Mouse (Mus musculus) limb, embryonic 12.5 days (tissue): Measurements from ENCODE around the gene Galns. TPM values are rescaled to one million over a fixed set of nuclear protein-coding genes. Genes with fewer than 3 reads are reported as not detected.
A peak's percentile ranks its signal among the peaks of the same experiment; 100 is the strongest.
"Not testable (repeated sequence)": the region's sequence is repeated elsewhere in the genome, so short reads cannot be mapped to it uniquely, and the experiment has no call there.

ENCODE experiments used
- ATAC-seq: fragments of 200-750 bp; cut with Nextera tagmentation; 2 replicates; pipeline ENCODE4 v1.8.0; 2017; ENCODE audit warnings: low read depth, moderate TSS enrichment; ENCODE audit not compliant: insufficient number of reproducible peaks, insufficient read depth, low FRiP score, low TSS enrichment
- H3K27ac ChIP-seq: fragments of 300-500 bp; sonication (generic); 2 replicates; pipeline ENCODE4 v1.5.1; 2016; ENCODE audit warnings: mild to moderate bottlenecking, moderate library complexity
- H3K27me3 ChIP-seq: fragments of 300-500 bp; sonication (generic); 2 replicates; pipeline ENCODE4 v1.6.1; 2016; ENCODE audit warnings: mild to moderate bottlenecking, moderate library complexity
- H3K36me3 ChIP-seq: fragments of 300-500 bp; sonication (generic); 2 replicates; pipeline ENCODE4 v1.6.1; 2016; ENCODE audit warnings: mild to moderate bottlenecking, moderate library complexity
- H3K4me1 ChIP-seq: fragments of 300-500 bp; sonication (generic); replicated peaks from 2 replicates; pipeline ENCODE4 v1.6.1; 2016
- H3K4me2 ChIP-seq: fragments of 300-500 bp; sonication (generic); 2 replicates; pipeline ENCODE4 v1.6.1; 2016; ENCODE audit warnings: mild to moderate bottlenecking, moderate library complexity
- H3K4me3 ChIP-seq: fragments of 300-500 bp; sonication (generic); replicated peaks from 2 replicates; pipeline ENCODE4 v1.5.1; 2016; ENCODE audit warnings: mild to moderate bottlenecking
- H3K9ac ChIP-seq: fragments of 300-500 bp; sonication (generic); replicated peaks from 2 replicates; pipeline ENCODE4 v1.6.1; 2016; ENCODE audit warnings: mild to moderate bottlenecking, moderate library complexity
- H3K9me3 ChIP-seq: fragments of 300-500 bp; sonication (generic); 2 replicates; pipeline ENCODE4 v1.6.1; 2016; ENCODE audit warnings: mild to moderate bottlenecking, moderate library complexity
- WGBS: fragments of 180-500 bp; shearing (Covaris S2); methylation state at CpG from one replicate; pipeline ENCODE4 v1.1.7; 2016; 5-methylcytosine and 5-hydroxymethylcytosine counted together
- polyA plus RNA-seq: library from polyadenylated mRNA; unstranded; fragments of >200 nt; fragmentation: Nextera tagmentation; extraction: Ambion mirVana; gene quantifications from 2 replicates; pipeline ENCODE4 v1.2.1, GENCODE M21; 2016

Galns gene
- polyA plus RNA-seq, 1 experiment from 2014 or later = 8.4 TPM

DNA sequence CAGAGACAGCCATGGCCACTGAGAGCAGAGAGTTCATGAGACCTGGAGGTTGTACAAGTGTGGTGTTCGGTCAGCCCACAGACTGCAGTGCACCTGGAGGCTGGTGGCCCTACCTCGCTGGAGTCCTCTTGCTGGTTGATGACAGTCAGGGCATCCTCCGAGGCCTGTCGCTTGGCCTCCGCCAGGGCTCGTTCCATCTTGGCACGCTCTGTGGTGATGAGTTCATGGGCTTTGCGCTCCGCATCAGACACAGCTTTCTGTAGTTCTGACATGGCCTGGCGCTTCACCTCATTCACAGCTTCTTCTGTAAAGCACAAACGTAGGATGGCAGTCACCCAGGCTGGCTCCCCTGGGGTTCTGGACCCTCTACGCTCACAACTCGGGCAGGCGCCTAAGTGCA lies 21.9 kb upstream of the Galns start:
- no peak overlapping the region for H3K27ac ChIP-seq
- H3K9ac ChIP-seq = no peak overlapping the region
- H3K4me2 ChIP-seq = no peak overlapping the region
- peaks cover 20% of the 10 kb centered on the region for H3K36me3 ChIP-seq
- ATAC-seq = no peak
- 95% methylated on average over 14 of the region's 14 CpGs for WGBS
- peaks cover 21% of the 10 kb centered on the region for H3K4me1 ChIP-seq
- H3K9me3 ChIP-seq = no peaks in the 10 kb centered on the region
- H3K27me3 ChIP-seq = peaks cover 7% of the 10 kb centered on the region; the same call in 1 of the 2 replicates
- no peak overlapping the region for H3K4me3 ChIP-seq

DNA sequence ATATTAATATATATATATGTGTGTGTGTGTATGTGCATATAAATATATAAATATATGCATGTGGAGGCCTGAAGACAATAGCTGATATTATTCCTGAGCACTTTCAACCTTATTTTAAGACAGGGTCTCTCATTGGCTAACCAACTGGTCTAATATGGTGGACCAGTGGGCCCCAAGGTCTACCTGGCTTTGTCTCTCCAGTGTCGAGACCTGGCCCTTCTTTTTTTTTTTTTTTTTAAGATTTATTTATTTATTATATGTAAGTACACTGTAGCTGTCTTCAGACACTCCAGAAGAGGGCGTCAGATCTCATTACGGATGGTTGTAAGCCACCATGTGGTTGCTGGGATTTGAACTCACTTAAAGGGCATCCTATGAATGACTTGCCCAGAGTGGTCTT lies 20.9 kb upstream of the Galns start:
- Histone ChIP-seq H3K4me1 (peaks cover 20% of the 10 kb centered on the region), H3K36me3 (peaks cover 20% of the 10 kb centered on the region)
- not testable (repeated sequence) for H3K9ac ChIP-seq, ATAC-seq, H3K9me3 ChIP-seq, H3K27ac ChIP-seq, H3K4me2 ChIP-seq, H3K27me3 ChIP-seq, H3K4me3 ChIP-seq
- 85% methylated on average over 3 of the region's 3 CpGs for WGBS

DNA sequence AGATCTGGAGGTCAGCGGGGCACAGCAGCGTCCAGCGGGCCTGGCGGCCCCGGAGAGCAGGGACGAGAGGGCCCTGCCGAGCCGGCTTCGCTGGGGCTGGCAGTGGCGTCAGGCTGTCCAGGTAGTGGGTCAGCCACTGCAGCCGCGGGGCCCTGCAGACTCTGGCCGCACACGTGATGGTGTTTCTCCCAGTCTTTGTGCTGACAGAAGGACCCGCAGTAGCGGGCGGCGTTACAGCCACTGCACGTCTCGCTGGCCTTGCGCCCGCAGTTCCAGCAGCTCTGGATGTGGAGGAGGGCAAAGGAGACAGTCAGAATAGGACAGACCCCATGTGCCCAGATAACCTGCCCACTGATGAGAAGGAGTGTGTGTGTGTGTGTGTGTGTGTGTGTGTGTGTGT lies 19.4 kb upstream of the Galns start:
- WGBS = 64% methylated on average over 22 of the region's 22 CpGs
- Histone ChIP-seq H3K27ac (no peak overlapping the region), H3K27me3 (peaks cover 10% of the 10 kb centered on the region; the same call in 1 of the 2 replicates), H3K4me1 (peaks cover 9% of the 10 kb centered on the region), H3K9me3 (no peaks in the 10 kb centered on the region), H3K36me3 (peaks cover 20% of the 10 kb centered on the region), H3K9ac (peak overlapping the region; percentile 42), H3K4me2 (peak overlapping the region; percentile 31; the same call in 1 of the 2 replicates), H3K4me3 (no peak overlapping the region)
- no peak for ATAC-seq

DNA sequence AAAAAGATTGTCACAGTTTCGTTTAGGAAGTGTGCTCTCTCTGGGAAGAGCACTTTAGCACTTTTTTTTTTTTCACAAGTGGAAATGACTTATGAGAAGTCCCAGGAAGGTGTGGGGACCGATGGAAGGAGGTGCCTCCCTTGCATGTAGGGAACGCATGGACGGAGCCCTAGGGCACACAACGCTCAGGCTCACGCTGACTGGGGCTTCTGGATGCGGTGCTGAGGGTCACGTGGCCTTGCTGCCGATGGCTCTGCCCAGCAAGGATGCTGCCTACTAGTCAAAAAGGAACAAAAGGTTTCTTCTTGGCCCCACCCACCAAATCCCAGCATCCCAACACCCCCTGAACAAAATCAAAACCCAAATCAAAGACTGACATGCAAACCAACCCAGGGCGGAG lies 18.1 kb upstream of the Galns start:
- H3K4me2 ChIP-seq = no peak overlapping the region
- H3K27me3 ChIP-seq = peaks cover 10% of the 10 kb centered on the region; the same call in 1 of the 2 replicates
- ATAC-seq = no peak
- no peaks in the 10 kb centered on the region for H3K9me3 ChIP-seq
- H3K27ac ChIP-seq = no peak overlapping the region
- H3K4me3 ChIP-seq = no peak overlapping the region
- no peak overlapping the region for H3K9ac ChIP-seq
- H3K4me1 ChIP-seq = 0 out of 2 replicates have a peak, but pooled peaks cover 6% of the 10 kb centered on the region
- WGBS = 46% methylated on average over 10 of the region's 10 CpGs
- H3K36me3 ChIP-seq = peaks cover 12% of the 10 kb centered on the region

DNA sequence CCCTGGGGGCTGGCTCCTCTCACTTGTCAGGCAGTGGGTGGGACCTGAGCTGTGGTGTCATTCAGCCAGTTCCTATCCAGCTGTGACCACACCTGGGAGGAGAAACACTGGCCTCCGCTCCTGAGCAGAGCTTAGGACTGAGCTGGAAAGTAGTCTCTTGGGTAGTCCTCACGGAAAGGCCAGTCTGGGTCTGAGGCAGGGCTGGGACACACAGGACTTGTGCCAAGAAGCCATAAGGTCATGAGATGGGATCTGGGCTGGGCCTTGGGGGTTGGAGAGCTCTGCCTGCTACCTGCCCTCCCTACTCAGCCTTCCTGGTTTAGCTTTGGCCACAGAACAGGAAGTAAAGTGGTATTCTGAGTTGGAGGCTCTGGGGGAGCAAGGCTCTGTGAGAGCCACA lies 15.6 kb upstream of the Galns start:
- no peak for ATAC-seq
- H3K36me3 ChIP-seq = peaks cover 4% of the 10 kb centered on the region; the same call in 1 of the 2 replicates
- 0 out of 2 replicates have a peak, but pooled peaks cover 6% of the 10 kb centered on the region for H3K4me1 ChIP-seq
- no peaks in the 10 kb centered on the region for H3K9me3 ChIP-seq
- no peak overlapping the region for H3K4me3 ChIP-seq
- H3K9ac ChIP-seq = no peak overlapping the region
- no peak overlapping the region for H3K27ac ChIP-seq
- 82% methylated on average over 2 of the region's 2 CpGs for WGBS
- peaks cover 10% of the 10 kb centered on the region; the same call in 1 of the 2 replicates for H3K27me3 ChIP-seq
- H3K4me2 ChIP-seq = no peak overlapping the region

DNA sequence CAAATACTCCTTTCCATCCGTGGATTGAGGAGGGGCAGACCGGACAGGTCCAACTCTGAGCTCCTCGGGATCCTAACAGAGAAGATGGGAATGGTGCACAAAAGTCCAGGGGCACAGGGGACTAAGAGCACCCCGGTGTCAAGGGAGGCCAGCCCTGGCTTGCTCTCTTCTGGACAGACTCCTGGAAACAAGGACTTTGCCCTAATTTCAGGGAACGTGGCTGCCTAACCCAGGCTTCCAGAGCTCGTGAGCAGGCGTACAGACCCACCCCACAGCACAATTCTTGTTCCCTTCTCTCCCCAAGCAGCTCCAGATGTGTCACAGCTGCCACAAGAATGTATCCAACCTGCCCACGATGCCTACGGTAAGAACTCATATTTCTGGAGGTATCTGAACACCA lies 14.5 kb upstream of the Galns start:
- Histone ChIP-seq H3K36me3 (peaks cover 4% of the 10 kb centered on the region; the same call in 1 of the 2 replicates), H3K4me3 (no peak overlapping the region), H3K4me2 (no peak overlapping the region), H3K27me3 (peaks cover 8% of the 10 kb centered on the region; the same call in 1 of the 2 replicates), H3K4me1 (0 out of 2 replicates have a peak, but pooled peaks cover 6% of the 10 kb centered on the region), H3K9me3 (no peaks in the 10 kb centered on the region), H3K9ac (no peak overlapping the region), H3K27ac (no peak overlapping the region)
- ATAC-seq = no peak
- WGBS = 77% methylated on average over 9 of the region's 9 CpGs

DNA sequence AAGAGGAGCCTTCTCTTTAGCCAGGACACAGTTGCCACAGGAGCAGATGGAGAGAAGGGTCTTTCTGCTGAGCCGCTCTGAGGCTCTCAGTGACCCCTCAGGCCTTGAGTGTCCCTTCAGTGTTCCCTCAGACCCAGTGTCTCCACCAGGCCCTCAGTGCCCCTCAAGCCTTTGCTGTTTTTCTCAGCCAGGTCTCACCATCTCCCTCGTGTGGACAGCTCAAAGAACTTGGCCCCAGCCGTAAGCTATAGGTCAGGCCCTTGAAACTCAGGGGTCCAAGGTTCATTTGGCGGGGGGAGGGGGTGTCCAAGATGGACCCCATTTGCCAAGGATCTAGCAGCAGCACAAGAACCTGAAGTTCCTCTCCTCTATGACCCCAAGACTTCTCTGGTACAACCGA lies 13.4 kb upstream of the Galns start:
- 69% methylated on average over 5 of the region's 5 CpGs for WGBS
- Histone ChIP-seq H3K27ac (no peak overlapping the region), H3K27me3 (0 out of 2 replicates have a peak, but pooled peaks cover 2% of the 10 kb centered on the region), H3K4me3 (no peak overlapping the region), H3K9me3 (no peaks in the 10 kb centered on the region), H3K9ac (no peak overlapping the region), H3K36me3 (no peaks in the 10 kb centered on the region), H3K4me2 (no peak overlapping the region), H3K4me1 (peaks cover 13% of the 10 kb centered on the region)
- no peak for ATAC-seq

DNA sequence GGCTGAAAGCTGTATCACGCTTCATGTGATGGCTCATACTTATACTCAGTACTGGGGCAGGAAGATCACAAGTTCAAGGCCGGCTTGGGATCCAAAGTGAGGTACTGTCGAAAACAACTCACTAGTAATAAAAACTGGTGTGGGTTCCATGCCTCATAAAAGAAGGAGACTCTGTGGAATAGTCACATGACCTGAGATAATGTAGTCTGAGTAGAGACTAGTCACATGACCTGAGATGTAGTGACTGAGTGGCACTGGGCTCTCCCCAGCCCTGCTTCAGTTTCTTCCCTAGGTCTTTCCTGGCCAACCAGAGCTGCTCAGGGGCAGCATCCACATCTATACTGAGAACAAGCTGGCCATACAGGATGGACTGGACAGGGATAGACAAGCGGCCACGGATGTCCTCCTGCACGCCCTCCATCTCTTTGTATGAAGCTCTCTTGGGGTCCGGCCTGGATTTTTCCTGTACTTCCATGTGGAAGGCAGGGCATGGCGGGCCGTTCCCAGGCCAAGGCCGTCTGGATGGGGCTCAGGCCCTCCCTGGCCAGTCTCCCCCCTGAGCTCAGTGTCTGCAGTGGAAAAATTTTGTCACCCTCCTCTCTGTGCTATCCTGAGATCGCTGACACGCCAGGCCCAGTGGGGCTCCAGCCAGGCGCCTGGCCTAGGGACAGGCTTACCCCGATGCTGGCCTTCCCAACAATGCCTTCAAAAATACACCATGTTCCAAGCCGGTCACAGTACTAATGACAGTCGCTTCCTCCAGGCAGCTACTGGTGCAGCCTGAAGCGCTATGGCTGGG lies 12.8 kb upstream of the Galns start:
- no peak overlapping the region for H3K27ac ChIP-seq

DNA sequence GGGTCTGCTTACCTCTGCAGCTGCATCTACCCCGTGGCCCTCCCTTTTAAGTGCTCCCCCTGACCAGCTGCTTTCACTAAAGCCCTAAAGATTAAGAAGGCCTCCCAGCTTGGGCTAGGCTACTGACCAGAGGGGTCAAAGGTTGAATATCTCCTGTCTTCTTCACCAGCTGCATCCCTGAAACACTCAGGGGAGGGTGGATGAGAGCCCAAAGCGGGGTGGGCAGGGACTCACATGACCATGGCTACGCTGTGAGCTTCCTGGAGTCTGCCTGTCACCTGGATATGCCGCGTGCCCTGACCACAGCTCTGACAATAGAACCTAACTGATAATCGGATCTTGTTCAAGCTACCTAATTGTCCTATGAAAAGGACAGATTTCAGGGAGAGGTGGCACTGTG lies 11.5 kb upstream of the Galns start, which contains the start of gene Pabpn1l:
Gene Pabpn1l (minus strand): TSS at position 13 of the 400 bp plus-strand sequence.
- no peak for ATAC-seq
- H3K9me3 ChIP-seq = no peaks in the 10 kb centered on the region
- no peak within 1 kb of the TSS for H3K9ac ChIP-seq
- H3K4me1 ChIP-seq = peaks cover 23% of the 10 kb centered on the region
- no peak within 1 kb of the TSS for H3K27ac ChIP-seq
- H3K4me3 ChIP-seq = no peak within 1 kb of the TSS
- H3K36me3 ChIP-seq = no peaks in the 10 kb centered on the region
- no peak within 1 kb of the TSS for H3K4me2 ChIP-seq
- H3K27me3 ChIP-seq = 0 out of 2 replicates have a peak, but pooled peaks cover 2% of the 10 kb centered on the region
- 67% methylated on average over 6 of the region's 6 CpGs for WGBS

More for the DNA sequence above, 12.8 kb upstream of the Galns start:
- no peaks in the 10 kb centered on the region for H3K9me3 ChIP-seq
- peaks cover 16% of the 10 kb centered on the region for H3K4me1 ChIP-seq
- ATAC-seq = no peak
- H3K27me3 ChIP-seq = 0 out of 2 replicates have a peak, but pooled peaks cover 2% of the 10 kb centered on the region
- no peak overlapping the region for H3K9ac ChIP-seq
- no peak overlapping the region for H3K4me2 ChIP-seq
- WGBS = 87% methylated on average over 17 of the region's 17 CpGs
- H3K4me3 ChIP-seq = no peak overlapping the region
- no peaks in the 10 kb centered on the region for H3K36me3 ChIP-seq

DNA sequence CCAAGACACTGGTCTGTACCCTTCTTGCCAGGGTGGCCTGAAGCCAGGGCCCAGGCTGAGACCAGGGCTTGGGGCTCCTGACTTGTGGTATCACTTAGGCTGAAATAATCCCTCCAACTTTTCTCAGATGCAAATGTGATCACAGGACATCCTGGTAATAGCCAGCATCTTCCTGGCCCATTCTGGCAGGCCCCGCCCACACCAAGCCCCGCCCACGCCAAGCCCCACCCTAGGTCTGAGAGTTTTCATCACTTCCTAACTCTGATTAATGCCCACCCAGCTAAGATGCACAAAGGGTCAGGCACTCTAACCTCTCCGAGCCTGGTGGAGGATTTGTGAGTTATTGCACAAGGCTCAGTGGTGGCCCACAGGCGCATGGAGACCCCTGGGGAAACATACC lies 9.2 kb upstream of the Galns start:
- H3K9ac ChIP-seq = no peak overlapping the region
- ATAC-seq = no peak
- peak overlapping the region; percentile 66 for H3K27ac ChIP-seq
- no peaks in the 10 kb centered on the region for H3K27me3 ChIP-seq
- H3K4me1 ChIP-seq = peaks cover 32% of the 10 kb centered on the region
- peaks cover 2% of the 10 kb centered on the region; the same call in 1 of the 2 replicates for H3K36me3 ChIP-seq
- 23% methylated on average over 5 of the region's 5 CpGs for whole genome bisulfite sequencing
- no peak overlapping the region for H3K4me2 ChIP-seq
- H3K4me3 ChIP-seq = no peak overlapping the region
- no peaks in the 10 kb centered on the region for H3K9me3 ChIP-seq

DNA sequence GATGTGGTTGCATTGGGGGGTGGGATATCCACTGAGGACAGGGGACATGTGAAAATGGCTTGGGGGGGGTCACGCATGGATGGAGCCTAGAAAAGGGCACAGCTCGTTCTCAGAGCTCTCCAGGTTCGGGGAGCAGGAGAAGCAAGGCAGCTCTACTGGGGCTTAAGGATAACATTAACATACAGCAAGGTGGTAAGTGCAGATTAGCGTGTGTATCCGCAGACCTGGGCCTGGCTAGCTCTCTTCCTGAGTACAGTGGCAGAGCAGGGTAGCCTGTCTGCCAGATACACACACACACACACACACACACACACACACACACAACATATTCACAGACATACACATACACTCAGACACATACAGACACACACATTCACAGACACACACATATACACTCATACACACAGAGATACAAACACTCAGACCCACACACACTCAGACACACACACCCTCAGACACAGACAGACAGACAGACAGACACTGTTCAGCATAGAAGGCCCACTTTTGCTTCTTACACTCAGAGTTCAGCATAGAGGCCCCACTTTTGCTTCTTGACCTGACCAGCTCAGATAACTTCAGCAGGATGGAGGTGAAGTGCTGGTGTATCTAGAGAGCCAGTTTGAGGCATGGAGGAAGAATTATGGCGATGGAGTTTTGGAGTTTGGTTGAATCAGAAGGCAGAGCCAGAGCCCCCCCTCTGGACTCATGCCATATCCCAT lies 7.6 kb upstream of the Galns start:
- H3K36me3 ChIP-seq = peaks cover 15% of the 10 kb centered on the region; the same call in 1 of the 2 replicates
- WGBS = 79% methylated on average over 6 of the region's 6 CpGs
- no peak for ATAC-seq

More for the DNA sequence above, 7.6 kb upstream of the Galns start:
- Histone ChIP-seq H3K4me3 (no peak overlapping the region), H3K4me2 (no peak overlapping the region), H3K27me3 (no peaks in the 10 kb centered on the region), H3K9ac (no peak overlapping the region), H3K27ac (0 out of 2 replicates have a peak overlapping the region, but pooled peaks have one; percentile 59), H3K4me1 (peaks cover 32% of the 10 kb centered on the region), H3K9me3 (no peaks in the 10 kb centered on the region)
